Mouse (Mus musculus) embryonic facial prominence, embryonic 15.5 days (tissue): Measurements from ENCODE around the gene Copa. TPM values are rescaled to one million over a fixed set of nuclear protein-coding genes. Genes with fewer than 3 reads are reported as not detected.

Experiments used
- ATAC-seq: fragments of 200-750 bp; cut with Nextera tagmentation; 2 replicates; pipeline ENCODE4 v1.8.0; 2017; ENCODE audit warnings: low read depth, moderate TSS enrichment; ENCODE audit not compliant: insufficient number of reproducible peaks, low FRiP score, low TSS enrichment
- H3K27ac ChIP-seq: fragments of 300-500 bp; sonication (generic); replicated peaks from 2 replicates; pipeline ENCODE4 v1.5.1; 2015; ENCODE audit warnings: mild to moderate bottlenecking, inconsistent platforms
- H3K27me3 ChIP-seq: fragments of 300-500 bp; sonication (generic); 2 replicates; pipeline ENCODE4 v1.6.1; 2015; ENCODE audit warnings: inconsistent platforms
- H3K36me3 ChIP-seq: fragments of 300-500 bp; sonication (generic); 2 replicates; pipeline ENCODE4 v1.6.1; 2015; ENCODE audit warnings: mild to moderate bottlenecking, inconsistent platforms
- H3K4me1 ChIP-seq: fragments of 300-500 bp; sonication (generic); 2 replicates; pipeline ENCODE4 v1.6.1; 2015; ENCODE audit warnings: inconsistent platforms
- H3K4me2 ChIP-seq: fragments of 300-500 bp; sonication (generic); replicated peaks from 2 replicates; pipeline ENCODE4 v1.6.1; 2015; ENCODE audit warnings: mild to moderate bottlenecking, inconsistent platforms
- H3K4me3 ChIP-seq: fragments of 300-500 bp; sonication (generic); replicated peaks from 2 replicates; pipeline ENCODE4 v1.5.1; 2015; ENCODE audit warnings: mild to moderate bottlenecking, inconsistent platforms
- H3K9ac ChIP-seq: fragments of 300-500 bp; sonication (generic); 2 replicates; pipeline ENCODE4 v1.6.1; 2015; ENCODE audit warnings: inconsistent platforms
- H3K9me3 ChIP-seq: fragments of 300-500 bp; sonication (generic); replicated peaks from 2 replicates; pipeline ENCODE4 v1.6.1; 2016; ENCODE audit warnings: inconsistent platforms
- WGBS: fragments of 180-500 bp; shearing (Covaris S2); methylation state at CpG from one replicate; pipeline ENCODE4 v1.1.7; 2015; 5-methylcytosine and 5-hydroxymethylcytosine counted together
- polyA plus RNA-seq: library from polyadenylated mRNA; unstranded; fragments of >200 nt; fragmentation: Nextera tagmentation; extraction: Ambion mirVana; gene quantifications from 2 replicates; pipeline ENCODE4 v1.2.1, GENCODE M21; 2015

The Copa gene
- polyA plus RNA-seq, 1 experiment from 2014 or later, result 235 TPM

- no peaks in the 10 kb centered on the region for H3K36me3 ChIP-seq
- H3K27me3 ChIP-seq, result no peaks in the 10 kb centered on the region
- WGBS, result 24% methylated on average over 1 of the region's 1 CpGs
- H3K4me2 ChIP-seq, result no peak overlapping the region
- no peak overlapping the region for H3K4me3 ChIP-seq
- no peak overlapping the region for H3K27ac ChIP-seq
- no peaks in the 10 kb centered on the region for H3K9me3 ChIP-seq
- H3K4me1 ChIP-seq, result peaks cover 9% of the 10 kb centered on the region; the same call in 1 of the 2 replicates
- H3K9ac ChIP-seq, result no peak overlapping the region
- no peak for ATAC-seq
Measured at GRCm38 (mm10) chr1:172143570-172143969, 61.2 kb downstream of the Copa start.

GRCm38 (mm10) chr1:172147835-172148278 lies 65.5 kb downstream of the Copa start, which contains the start of gene Dcaf8:
Gene Dcaf8, plus strand, starts transcription at chr1:172148084.
- Histone ChIP-seq H3K9ac (peak within 1 kb of the TSS; percentile 99), H3K27ac (peak within 1 kb of the TSS; percentile 95), H3K4me3 (peak within 1 kb of the TSS; percentile 94), H3K4me1 (peaks cover 23% of the 10 kb centered on the region; the same call in 1 of the 2 replicates), H3K4me2 (peak within 1 kb of the TSS; percentile 58), H3K36me3 (peaks cover 15% of the 10 kb centered on the region), H3K9me3 (no peaks in the 10 kb centered on the region), H3K27me3 (no peaks in the 10 kb centered on the region)
- under 1% methylated on average over 32 of the region's 42 CpGs for WGBS
- peak; percentile 98 for ATAC-seq

- Histone ChIP-seq H3K36me3 (peaks cover 20% of the 10 kb centered on the region), H3K4me3 (peak overlapping the region; percentile 94), H3K9ac (peak overlapping the region; percentile 99), H3K27me3 (no peaks in the 10 kb centered on the region), H3K27ac (peak overlapping the region; percentile 95), H3K4me1 (peaks cover 23% of the 10 kb centered on the region; the same call in 1 of the 2 replicates), H3K9me3 (no peaks in the 10 kb centered on the region), H3K4me2 (peak overlapping the region; percentile 58)
- peak; percentile 49 for ATAC-seq
- WGBS, result under 1% methylated on average over 39 of the region's 40 CpGs
Measured at GRCm38 (mm10) chr1:172148279-172148954, 66.1 kb downstream of the Copa start.

GRCm38 (mm10) chr1:172148955-172149815 lies 66.9 kb downstream of the Copa start:
- peak overlapping the region; percentile 99 for H3K9ac ChIP-seq
- no peak for ATAC-seq
- 9% methylated on average over 19 of the region's 19 CpGs for WGBS
- H3K4me1 ChIP-seq, result peaks cover 23% of the 10 kb centered on the region; the same call in 1 of the 2 replicates
- H3K4me2 ChIP-seq, result peak overlapping the region; percentile 58
- H3K27ac ChIP-seq, result peak overlapping the region; percentile 95
- no peaks in the 10 kb centered on the region for H3K9me3 ChIP-seq
- peaks cover 20% of the 10 kb centered on the region for H3K36me3 ChIP-seq
- no peaks in the 10 kb centered on the region for H3K27me3 ChIP-seq
- peak overlapping the region; percentile 94 for H3K4me3 ChIP-seq

GRCm38 (mm10) chr1:172154536-172154935 lies 72.2 kb downstream of the Copa start:
- no peak overlapping the region for H3K4me3 ChIP-seq
- H3K36me3 ChIP-seq, result peaks cover 44% of the 10 kb centered on the region
- H3K9ac ChIP-seq, result no peak overlapping the region
- H3K27ac ChIP-seq, result no peak overlapping the region
- no peaks in the 10 kb centered on the region for H3K27me3 ChIP-seq
- no peak overlapping the region for H3K4me2 ChIP-seq
- 88% methylated on average over 3 of the region's 3 CpGs for WGBS
- peaks cover 12% of the 10 kb centered on the region; the same call in 1 of the 2 replicates for H3K4me1 ChIP-seq
- no peak for ATAC-seq
- no peaks in the 10 kb centered on the region for H3K9me3 ChIP-seq

GRCm38 (mm10) chr1:172155518-172155917 lies 73.2 kb downstream of the Copa start:
- Histone ChIP-seq H3K27ac (no peak overlapping the region), H3K36me3 (peaks cover 43% of the 10 kb centered on the region), H3K27me3 (no peaks in the 10 kb centered on the region), H3K4me1 (0 out of 2 replicates have a peak, but pooled peaks cover 7% of the 10 kb centered on the region), H3K4me3 (no peak overlapping the region), H3K9ac (no peak overlapping the region), H3K4me2 (no peak overlapping the region), H3K9me3 (no peaks in the 10 kb centered on the region)
- ATAC-seq, result no peak
- 89% methylated on average over 3 of the region's 3 CpGs for WGBS

- Histone ChIP-seq H3K9me3 (no peaks in the 10 kb centered on the region), H3K9ac (no peak overlapping the region), H3K36me3 (peaks cover 25% of the 10 kb centered on the region), H3K4me1 (no peaks in the 10 kb centered on the region), H3K4me3 (no peak overlapping the region), H3K4me2 (no peak overlapping the region), H3K27me3 (no peaks in the 10 kb centered on the region), H3K27ac (no peak overlapping the region)
- WGBS, result 59% methylated on average over 4 of the region's 4 CpGs
- no peak for ATAC-seq
Measured at GRCm38 (mm10) chr1:172159970-172160369, 77.6 kb downstream of the Copa start.

GRCm38 (mm10) chr1:172160508-172160907 lies 78.2 kb downstream of the Copa start:
- Histone ChIP-seq H3K36me3 (peaks cover 26% of the 10 kb centered on the region), H3K27ac (no peak overlapping the region), H3K4me1 (no peaks in the 10 kb centered on the region), H3K9ac (no peak overlapping the region), H3K4me2 (no peak overlapping the region), H3K9me3 (no peaks in the 10 kb centered on the region), H3K4me3 (no peak overlapping the region), H3K27me3 (no peaks in the 10 kb centered on the region)
- no peak for ATAC-seq

- Histone ChIP-seq H3K27me3 (no peaks in the 10 kb centered on the region), H3K9ac (no peak overlapping the region), H3K9me3 (no peaks in the 10 kb centered on the region), H3K4me3 (no peak overlapping the region), H3K27ac (no peak overlapping the region), H3K4me2 (no peak overlapping the region), H3K36me3 (peaks cover 28% of the 10 kb centered on the region), H3K4me1 (no peaks in the 10 kb centered on the region)
- WGBS, result 94% methylated on average over 1 of the region's 1 CpGs
- no peak for ATAC-seq
Measured at GRCm38 (mm10) chr1:172162009-172162408, 79.7 kb downstream of the Copa start.

GRCm38 (mm10) chr1:172162959-172163358 lies 80.6 kb downstream of the Copa start:
- H3K9me3 ChIP-seq, result no peaks in the 10 kb centered on the region
- no peak overlapping the region for H3K4me3 ChIP-seq
- H3K27me3 ChIP-seq, result no peaks in the 10 kb centered on the region
- WGBS, result 66% methylated on average over 6 of the region's 6 CpGs
- no peak for ATAC-seq
- no peaks in the 10 kb centered on the region for H3K4me1 ChIP-seq
- H3K27ac ChIP-seq, result no peak overlapping the region
- no peak overlapping the region for H3K4me2 ChIP-seq
- no peak overlapping the region for H3K9ac ChIP-seq
- peaks cover 38% of the 10 kb centered on the region for H3K36me3 ChIP-seq

GRCm38 (mm10) chr1:172167911-172168310 lies 85.6 kb downstream of the Copa start:
- H3K36me3 ChIP-seq, result peaks cover 73% of the 10 kb centered on the region
- no peak overlapping the region for H3K4me2 ChIP-seq
- H3K9me3 ChIP-seq, result no peaks in the 10 kb centered on the region
- H3K4me3 ChIP-seq, result no peak overlapping the region
- no peaks in the 10 kb centered on the region for H3K4me1 ChIP-seq
- no peak overlapping the region for H3K27ac ChIP-seq
- H3K27me3 ChIP-seq, result no peaks in the 10 kb centered on the region
- no peak for ATAC-seq
- H3K9ac ChIP-seq, result no peak overlapping the region
- WGBS, result 88% methylated on average over 5 of the region's 5 CpGs
